Mouse (Mus musculus) kidney, embryonic 14.5 days (tissue): ENCODE results near the gene Ccdc121. TPM values are rescaled to one million over a fixed set of nuclear protein-coding genes. Genes with fewer than 3 reads are reported as not detected.

Source experiments
- polyA plus RNA-seq: library from polyadenylated mRNA; unstranded; fragments of >200 nt; fragmentation: Nextera tagmentation; extraction: Ambion mirVana; gene quantifications from 2 replicates; pipeline ENCODE4 v1.2.1, GENCODE M21; 2014

Ccdc121 gene
- polyA plus RNA-seq, 1 experiment from 2014 or later = 0.19 TPM

Other genes with a start within 250 kb of the Ccdc121 start
- gene Cnih3, start 158.8 kb downstream of the Ccdc121 start, polyA plus RNA-seq = 0.13 TPM in 1 of 2 replicates, not detected in the other
- gene Dnah14, start 65.1 kb upstream of the Ccdc121 start, polyA plus RNA-seq = 1.8 and 1.9 TPM in 2 replicates